Mouse (Mus musculus) heart, adult 2 months (tissue): Measurements from ENCODE around the gene Smo.

Experiments
- CTCF ChIP-seq: fragments of 200-600 bp; IDR thresholded peaks from 2 replicates; pipeline ENCODE4 v1.8.1; 2022; ENCODE audit warnings: antibody characterized with exemption, mild to moderate bottlenecking, moderate library complexity
- EP300 ChIP-seq: fragments of 200-500 bp; IDR thresholded peaks from 2 replicates; pipeline ENCODE4 v1.6.1; 2011; ENCODE audit warnings: low read depth, low read length, control low read depth; ENCODE audit not compliant: insufficient read depth
- POLR2A ChIP-seq: fragments of 200-500 bp; IDR thresholded peaks from 2 replicates; pipeline ENCODE4 v1.6.1; 2011; ENCODE audit warnings: mild to moderate bottlenecking, low read depth, low read length, control low read depth; ENCODE audit not compliant: insufficient read depth

GRCm38 (mm10) chr6:29793520-29793919 lies 58.2 kb downstream of the Smo start:
- no peak for TF ChIP-seq EP300
- TF ChIP-seq CTCF = no peak
- no peak for TF ChIP-seq POLR2A
